Mouse (Mus musculus) spleen, adult 2 months (tissue): ENCODE measurements around the gene Gm9857.

ENCODE experiments used
- CTCF ChIP-seq: fragments of 200-500 bp; IDR thresholded peaks from 2 replicates; pipeline ENCODE4 v1.5.1; 2011; ENCODE audit warnings: mild to moderate bottlenecking, inconsistent platforms; ENCODE audit not compliant: insufficient read depth, insufficient read length, insufficient replicate concordance; ENCODE audit errors: extremely low read depth
- POLR2A ChIP-seq: fragments of 200-500 bp; IDR thresholded peaks from 2 replicates; pipeline ENCODE4 v1.6.1; 2011; ENCODE audit warnings: low read depth, low read length, inconsistent platforms

GRCm38 (mm10) chr3:108902038-108902437, 38.2 kb downstream of the Gm9857 start:
- no peak for TF ChIP-seq POLR2A
- no peak for TF ChIP-seq CTCF
